In genomic region chr7:128462406-128462805, GRCm38 (mm10) we compare ENCODE assay signal across 8 mouse cellular contexts. TPM values are rescaled to one million over a fixed set of nuclear protein-coding genes. Genes with fewer than 3 reads are reported as not detected.
A peak's percentile ranks its signal among the peaks of the same experiment; 100 is the strongest.
DNase-seq lines count a peak whose midpoint lies in the region; ATAC-seq and TF ChIP-seq lines count a peak whose summit lies in the region.

No protein-coding gene starts in this region.

- no peaks in the 10 kb centered on the region for H3K27me3 ChIP-seq in heart, postnatal 0 days (ENCODE audit: control insufficient read depth, insufficient read depth, low read length)

- H3K4me1 ChIP-seq in heart, postnatal 0 days (ENCODE audit: control insufficient read depth, insufficient read depth): peaks cover 21% of the 10 kb centered on the region

- no peak for TF ChIP-seq EP300 in heart, postnatal 0 days (IDR thresholded peaks at IDR 0.05; ENCODE audit: low read depth)

- H3K4me3 ChIP-seq in layer of hippocampus, adult 2 months: peak overlapping the region; percentile 76
- H3K4me3 ChIP-seq in heart, postnatal 0 days (ENCODE audit: low read depth, low read length): no peak overlapping the region

- intact Hi-C loops in left cerebral cortex, postnatal 25 days (cut with DNase I): loop anchor here (5.0 kb wide), 1 partner anchor 215 kb away; the partner anchor contains the start of gene Tgfb1i1

- no peak overlapping the region for H3K27ac ChIP-seq in layer of hippocampus, adult 2 months
- H3K27ac ChIP-seq in heart, postnatal 0 days (ENCODE audit: low read depth): no peak overlapping the region

- peak overlapping the region; percentile 71 for H3K4me2 ChIP-seq in heart, postnatal 0 days (ENCODE audit: low read depth, low read length)

- H3K36me3 ChIP-seq in heart, postnatal 0 days (replicated peaks; ENCODE audit: control insufficient read depth, insufficient read depth, low read length): no peaks in the 10 kb centered on the region

- H3K9me3 ChIP-seq in heart, postnatal 0 days (replicated peaks; ENCODE audit: control insufficient read depth, low read length): no peaks in the 10 kb centered on the region

- WGBS in heart, postnatal 0 days: 73% methylated on average over 5 of the region's 5 CpGs

- H3K9ac ChIP-seq in heart, postnatal 0 days (replicated peaks; ENCODE audit: low read depth, low read length): no peak overlapping the region

- ATAC-seq in heart, postnatal 0 days (ENCODE audit: insufficient read depth, low read depth): no peak
- peak; percentile 17 for ATAC-seq in megakaryocyte progenitor cell, adult 5-6 weeks (replicated peaks; ENCODE audit: poor library complexity)

- no peak for DNase-seq in layer of hippocampus, adult 2 months (ENCODE audit: low spot score in 2 of 2)
- no peak for DNase-seq in layer of hippocampus, adult 9-10 months (ENCODE audit: low spot score)
- DNase-seq in ZHBTc4 (ENCODE audit: low read depth, low spot score) (peak; percentile 84), adipocyte (ENCODE audit: low spot score) (no peak)
- no peak for DNase-seq in heart, postnatal 0 days (ENCODE audit: low spot score)
- no peak for DNase-seq in gastrocnemius, adult 8-10 months (ENCODE audit: low spot score in 2 of 2)
- no peak for DNase-seq in left cerebral cortex, postnatal 25 days (ENCODE audit: low spot score in 2 of 2)

- TF ChIP-seq CTCF in layer of hippocampus, adult 2 months (conservative IDR thresholded peaks at IDR 0.05): peak; percentile 40
- TF ChIP-seq CTCF in heart, postnatal 0 days (IDR thresholded peaks at IDR 0.05; ENCODE audit: low read depth): no peak

RNA-seq across cellular contexts. Expression of gene Tial1, which starts 0.9 kb away (rescaled TPM):
- 100 to 1,000 TPM; 111 to 128 TPM for total RNA-seq in layer of hippocampus, adult 2 months (2021)
- total RNA-seq in heart, postnatal 0 days (2014; rRNA removed; ENCODE audit: low replicate concordance): 27.4 and 59.5 TPM in 2 replicates
- polyA plus RNA-seq in heart, postnatal 0 days (2015; fragmentation: Nextera tagmentation; extraction: Ambion mirVana): 10.8 and 13.3 TPM in 2 replicates
- 171 and 194 TPM in 2 replicates for total RNA-seq in megakaryocyte progenitor cell, adult 5-6 weeks (2015)
- total RNA-seq in megakaryocyte progenitor cell, adult 5-6 weeks (2017): 53.4 and 80.2 TPM in 2 replicates
- total RNA-seq in gastrocnemius, adult 8-10 months (2022): 10 to 100 TPM; 41.1 to 48.7 (median 44.1) TPM
- total RNA-seq in left cerebral cortex, postnatal 25 days (2021): 100 to 1,000 TPM in 1 of 2 experiments, 10 to 100 TPM in 1; 89.6 to 102 TPM

RNA-seq across cellular contexts. Expression of gene Rgs10, which starts 43.8 kb away (rescaled TPM):
- total RNA-seq in layer of hippocampus, adult 2 months (2021): 10 to 100 TPM; 43.4 to 44.1 TPM
- 0.69 and 3.3 TPM in 2 replicates for total RNA-seq in heart, postnatal 0 days (2014; rRNA removed; ENCODE audit: low replicate concordance)
- 7.2 and 7.8 TPM in 2 replicates for polyA plus RNA-seq in heart, postnatal 0 days (2015; fragmentation: Nextera tagmentation; extraction: Ambion mirVana)
- 77.0 and 92.7 TPM in 2 replicates for total RNA-seq in megakaryocyte progenitor cell, adult 5-6 weeks (2015)
- total RNA-seq in megakaryocyte progenitor cell, adult 5-6 weeks (2017): 55.4 and 83.3 TPM in 2 replicates
- total RNA-seq in gastrocnemius, adult 8-10 months (2022): 1 to 10 TPM in 2 of 4 experiments, under 1 TPM in 2; 0.77 to 4.1 (median 1.3) TPM
- total RNA-seq in left cerebral cortex, postnatal 25 days (2021): 10 to 100 TPM; 45.2 to 55.3 TPM

Comparison
In these comparisons a context has a peak if more than half of its experiments do, and no peak if none do; other contexts are left out.
1. RNA of gene Rgs10, which starts 43.8 kb away (total RNA-seq): 55.4 to 92.7 TPM in megakaryocyte progenitor cell, adult 5-6 weeks, 45.2 to 55.3 TPM in left cerebral cortex, postnatal 25 days and 43.4 to 44.1 TPM in layer of hippocampus, adult 2 months; 0.77 to 4.1 TPM in gastrocnemius, adult 8-10 months and 0.69 to 3.3 TPM in heart, postnatal 0 days; every median in the first group is over 4 times any median in the second.